Mouse (Mus musculus): ENCODE measurements at regions not wholly inside any gene's neighbourhood (a gene's known extent, or its start where the extent isn't known, plus 50 kb on each side); places are given as distances from the start of the nearest gene placed in this dataset.

DNA sequence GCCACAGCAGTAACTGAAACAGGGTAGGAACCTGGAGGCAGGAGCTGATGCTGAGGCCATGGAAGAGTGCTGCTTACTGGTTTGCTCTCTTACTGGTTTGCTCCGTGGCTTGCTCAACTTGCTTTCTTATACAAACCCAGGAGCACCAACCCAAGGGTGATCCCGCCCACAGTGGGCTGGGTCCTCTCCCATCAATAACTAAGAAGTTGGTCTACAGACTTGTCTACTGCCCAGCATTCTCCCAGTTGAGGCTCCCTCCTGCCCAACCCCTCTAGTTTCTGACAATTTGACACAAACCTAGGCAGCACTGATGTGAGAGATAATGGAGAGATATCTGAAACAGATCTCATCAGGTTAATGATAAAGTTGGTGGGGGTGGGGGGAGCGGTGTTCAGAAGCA is 104.3 kb upstream of the Afdn start:
- no peak for TF ChIP-seq CTCF (IDR thresholded peaks at IDR 0.05; ENCODE audit: low read depth, low read length)
- TF ChIP-seq POLR2A (IDR thresholded peaks at IDR 0.05; ENCODE audit: insufficient read depth, low read length) = no peak
- no peak for TF ChIP-seq EP300 (IDR thresholded peaks at IDR 0.05; ENCODE audit: insufficient read depth, low read depth, low read length)
